Comparison of ENCODE assay signal across 9 mouse cellular contexts in the genomic region with DNA sequence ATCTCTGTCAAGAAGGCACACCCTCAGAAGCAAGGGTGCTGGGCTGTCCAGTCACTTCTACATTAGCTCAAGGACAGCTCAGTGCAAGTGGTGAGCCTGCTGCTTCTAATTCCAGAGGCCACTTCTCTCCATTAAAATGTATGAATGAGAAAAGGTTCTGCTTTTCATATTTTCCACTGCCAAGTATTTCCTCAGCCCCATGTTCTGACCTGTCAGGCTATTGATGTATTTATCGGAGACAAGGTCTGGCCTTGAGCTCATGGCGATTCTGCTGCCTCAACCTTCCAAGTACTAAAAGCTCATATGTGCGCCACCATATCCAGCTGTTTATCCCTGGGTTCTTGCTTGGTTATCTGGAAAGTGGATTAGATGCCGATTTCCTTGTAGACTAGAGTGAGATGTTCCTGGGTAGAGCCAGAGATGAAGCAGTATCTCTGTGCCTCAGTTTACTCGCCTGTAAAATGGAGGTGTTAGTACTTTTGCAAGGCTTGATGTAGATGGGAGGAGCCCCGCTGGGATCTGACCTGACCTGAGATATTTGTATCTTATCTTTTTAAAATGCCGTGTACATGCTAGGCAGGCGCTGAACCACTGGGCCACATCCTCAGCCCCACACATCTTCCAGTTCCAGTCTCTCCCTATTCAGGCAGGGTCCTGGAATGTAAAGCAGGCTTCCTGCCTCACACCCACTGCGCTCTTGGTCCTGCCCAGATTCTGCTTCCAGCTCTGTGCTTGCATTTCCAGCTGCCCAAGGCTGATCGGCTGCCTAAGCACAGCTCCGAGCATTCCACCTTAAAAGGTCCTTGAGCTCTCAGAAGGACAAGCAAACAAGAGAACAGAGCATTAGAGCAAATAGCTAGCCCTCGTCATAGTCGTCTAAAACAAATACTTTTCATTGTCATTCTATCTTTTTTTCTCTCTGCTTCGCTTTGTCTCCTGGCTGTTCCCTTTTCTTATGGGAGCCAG.
A peak's percentile ranks its signal among the peaks of the same experiment; 100 is the strongest.
DNase-seq lines count a peak whose midpoint lies in the region; ATAC-seq and TF ChIP-seq lines count a peak whose summit lies in the region.
"Had no signal": no experiment of that assay in that cellular context is flagged by ENCODE, and none has a peak within 500 bp of the region (broad histone marks: within the 10 kb centered on the region; RNA-seq: fewer than 3 reads in every experiment).

No protein-coding gene starts in this region.

- no peak overlapping the region for H3K4me3 ChIP-seq in kidney, postnatal 0 days (replicated peaks; ENCODE audit: low read depth, low read length)
- H3K4me3 ChIP-seq: limb, embryonic 15.5 days had no signal

- no peaks in the 10 kb centered on the region for H3K27me3 ChIP-seq in kidney, postnatal 0 days (ENCODE audit: insufficient read depth, low read length)
- H3K27me3 ChIP-seq: limb, embryonic 15.5 days had no signal

- no peak overlapping the region for H3K9ac ChIP-seq in kidney, postnatal 0 days (ENCODE audit: low read depth, low read length)
- H3K9ac ChIP-seq: limb, embryonic 15.5 days had no signal

- ATAC-seq in kidney, postnatal 0 days (replicated peaks; ENCODE audit: low FRiP score, low read depth), result no peak

- no peaks in the 10 kb centered on the region for H3K9me3 ChIP-seq in kidney, postnatal 0 days (replicated peaks; ENCODE audit: low read length)
- H3K9me3 ChIP-seq: limb, embryonic 15.5 days had no signal

- H3K4me2 ChIP-seq in kidney, postnatal 0 days (ENCODE audit: low read length), result no peak overlapping the region
- H3K4me2 ChIP-seq: limb, embryonic 15.5 days had no signal

- no peaks in the 10 kb centered on the region for H3K36me3 ChIP-seq in kidney, postnatal 0 days (ENCODE audit: insufficient read depth, low read length)
- H3K36me3 ChIP-seq: limb, embryonic 15.5 days had no signal

- 59% methylated on average over 14 of the region's 14 CpGs for WGBS in kidney, postnatal 0 days

- 0 out of 2 replicates have a peak overlapping the region, but pooled peaks have one; percentile 25 for H3K27ac ChIP-seq in kidney, postnatal 0 days
- H3K27ac ChIP-seq: limb, embryonic 15.5 days had no signal

- no peaks in the 10 kb centered on the region for H3K4me1 ChIP-seq in kidney, postnatal 0 days (replicated peaks; ENCODE audit: insufficient read depth, low read length)

- DNase-seq in kidney, postnatal 0 days (ENCODE audit: low spot score), result no peak
- no peak for DNase-seq in kidney, adult 9 months
- DNase-seq in NIH3T3 (ENCODE audit: low read depth), result peak; percentile 39
- DNase-seq in adrenal gland, postnatal 25 days, result peak; percentile 46
- DNase-seq in lung, postnatal 4 days, result peak; percentile 50 to 77
- no peak for DNase-seq in right cerebral cortex, adult 18-20 months
- DNase-seq in kidney, postnatal 36 days, result no peak
- DNase-seq: thymus, adult 18-20 months had no signal

- TF ChIP-seq CTCF in kidney, postnatal 0 days (IDR thresholded peaks at IDR 0.05; ENCODE audit: low read depth), result no peak

Comparison
In these comparisons a context has a peak if more than half of its experiments do, and no peak if none do; other contexts are left out.
1. DNase-seq: peak in NIH3T3 (single experiment), adrenal gland, postnatal 25 days (single experiment) and lung, postnatal 4 days (2 of 2); none in kidney, postnatal 0 days (single experiment), kidney, adult 9 months (single experiment), right cerebral cortex, adult 18-20 months (single experiment) and kidney, postnatal 36 days (0 of 2).